Mouse (Mus musculus) inflammation-experienced regulatory T-cells (primary cell): ENCODE results near the gene L1td1. TPM values are rescaled to one million over a fixed set of nuclear protein-coding genes. Genes with fewer than 3 reads are reported as not detected.

Experiments
- polyA plus RNA-seq, 2 experiments: library from polyadenylated mRNA; unstranded; fragments of 100-300 nt; shearing (Covaris generic); gene quantifications; one replicate each; pipeline ENCODE4 v1.2.1; 2017

The L1td1 gene
- not detected for polyA plus RNA-seq

GRCm38 (mm10) chr4:98726590-98727237 lies at the start of gene L1td1:
L1td1 (plus strand) TSS chr4:98726734.

Other genes starting within 250 kb of the L1td1 start
- under 1 TPM; 0.07 to 0.58 TPM for gene Kank4, start 90.8 kb downstream of the L1td1 start, polyA plus RNA-seq
- gene I0C0044D17Rik, start 97.1 kb downstream of the L1td1 start, polyA plus RNA-seq: not detected
- 10 to 100 TPM; 61.3 to 78.2 TPM for gene Usp1, start 197.1 kb downstream of the L1td1 start, polyA plus RNA-seq